Mouse (Mus musculus) embryonic facial prominence, embryonic 15.5 days (tissue): ENCODE results near the gene Rps7. TPM values are rescaled to one million over a fixed set of nuclear protein-coding genes. Genes with fewer than 3 reads are reported as not detected.

Experiments
- ATAC-seq: fragments of 200-750 bp; cut with Nextera tagmentation; 2 replicates; pipeline ENCODE4 v1.8.0; 2017; ENCODE audit warnings: low read depth, moderate TSS enrichment; ENCODE audit not compliant: insufficient number of reproducible peaks, low FRiP score, low TSS enrichment
- H3K27ac ChIP-seq: fragments of 300-500 bp; sonication (generic); replicated peaks from 2 replicates; pipeline ENCODE4 v1.5.1; 2015; ENCODE audit warnings: mild to moderate bottlenecking, inconsistent platforms
- H3K27me3 ChIP-seq: fragments of 300-500 bp; sonication (generic); 2 replicates; pipeline ENCODE4 v1.6.1; 2015; ENCODE audit warnings: inconsistent platforms
- H3K36me3 ChIP-seq: fragments of 300-500 bp; sonication (generic); 2 replicates; pipeline ENCODE4 v1.6.1; 2015; ENCODE audit warnings: mild to moderate bottlenecking, inconsistent platforms
- H3K4me1 ChIP-seq: fragments of 300-500 bp; sonication (generic); 2 replicates; pipeline ENCODE4 v1.6.1; 2015; ENCODE audit warnings: inconsistent platforms
- H3K4me2 ChIP-seq: fragments of 300-500 bp; sonication (generic); replicated peaks from 2 replicates; pipeline ENCODE4 v1.6.1; 2015; ENCODE audit warnings: mild to moderate bottlenecking, inconsistent platforms
- H3K4me3 ChIP-seq: fragments of 300-500 bp; sonication (generic); replicated peaks from 2 replicates; pipeline ENCODE4 v1.5.1; 2015; ENCODE audit warnings: mild to moderate bottlenecking, inconsistent platforms
- H3K9ac ChIP-seq: fragments of 300-500 bp; sonication (generic); 2 replicates; pipeline ENCODE4 v1.6.1; 2015; ENCODE audit warnings: inconsistent platforms
- H3K9me3 ChIP-seq: fragments of 300-500 bp; sonication (generic); replicated peaks from 2 replicates; pipeline ENCODE4 v1.6.1; 2016; ENCODE audit warnings: inconsistent platforms
- WGBS: fragments of 180-500 bp; shearing (Covaris S2); methylation state at CpG from one replicate; pipeline ENCODE4 v1.1.7; 2015; 5-methylcytosine and 5-hydroxymethylcytosine counted together
- polyA plus RNA-seq: library from polyadenylated mRNA; unstranded; fragments of >200 nt; fragmentation: Nextera tagmentation; extraction: Ambion mirVana; gene quantifications from 2 replicates; pipeline ENCODE4 v1.2.1, GENCODE M21; 2015

Rps7 gene
- 587 and 734 TPM in 2 replicates for polyA plus RNA-seq

GRCm38 (mm10) chr12:28635535-28636476, at the start of gene Rps7:
Gene Rps7, minus strand, starts transcription at chr12:28635953.
- H3K9me3 ChIP-seq = no peaks in the 10 kb centered on the region
- peak within 1 kb of the TSS; percentile 62 for H3K4me2 ChIP-seq
- peak within 1 kb of the TSS; percentile 91 for H3K27ac ChIP-seq
- peak within 1 kb of the TSS; percentile 99 for H3K9ac ChIP-seq
- WGBS = 5% methylated on average over 69 of the region's 69 CpGs
- peak; percentile 95 for ATAC-seq
- H3K4me3 ChIP-seq = peak within 1 kb of the TSS; percentile 85
- H3K36me3 ChIP-seq = peaks cover 36% of the 10 kb centered on the region
- peaks cover 19% of the 10 kb centered on the region for H3K4me1 ChIP-seq
- H3K27me3 ChIP-seq = no peaks in the 10 kb centered on the region

- 86% methylated on average over 1 of the region's 1 CpGs for WGBS
- H3K4me2 ChIP-seq = no peak overlapping the region
- H3K27me3 ChIP-seq = no peaks in the 10 kb centered on the region
- no peak overlapping the region for H3K9ac ChIP-seq
- no peak overlapping the region for H3K4me3 ChIP-seq
- H3K27ac ChIP-seq = no peak overlapping the region
- ATAC-seq = no peak
- no peaks in the 10 kb centered on the region for H3K4me1 ChIP-seq
- no peaks in the 10 kb centered on the region for H3K9me3 ChIP-seq
- peaks cover 24% of the 10 kb centered on the region for H3K36me3 ChIP-seq
These were observed 48.9 kb upstream of the Rps7 start for GRCm38 (mm10) chr12:28684674-28685073.

- 53% methylated on average over 5 of the region's 5 CpGs for WGBS
- Histone ChIP-seq H3K4me2 (peak overlapping the region; percentile 63), H3K36me3 (peaks cover 15% of the 10 kb centered on the region; the same call in 1 of the 2 replicates)
These were observed 40.1 kb upstream of the Rps7 start for GRCm38 (mm10) chr12:28675925-28676209.

GRCm38 (mm10) chr12:28675121-28675924, 39.6 kb upstream of the Rps7 start, which contains the start of gene Adi1:
Gene Adi1, plus strand, starts transcription at chr12:28675231.
- Histone ChIP-seq H3K4me3 (peak within 1 kb of the TSS; percentile 64), H3K27ac (peak within 1 kb of the TSS; percentile 97), H3K9ac (peak within 1 kb of the TSS; percentile 44), H3K4me1 (peaks cover 12% of the 10 kb centered on the region), H3K9me3 (no peaks in the 10 kb centered on the region), H3K27me3 (no peaks in the 10 kb centered on the region), H3K4me2 (peak within 1 kb of the TSS; percentile 63), H3K36me3 (peaks cover 11% of the 10 kb centered on the region; the same call in 1 of the 2 replicates)
- ATAC-seq = peak; percentile 94
- 3% methylated on average over 53 of the region's 53 CpGs for WGBS

More at GRCm38 (mm10) chr12:28675925-28676209, 40.1 kb upstream of the Rps7 start:
- Histone ChIP-seq H3K9me3 (no peaks in the 10 kb centered on the region), H3K4me3 (peak overlapping the region; percentile 64), H3K9ac (peak overlapping the region; percentile 44), H3K4me1 (peaks cover 9% of the 10 kb centered on the region), H3K27me3 (no peaks in the 10 kb centered on the region), H3K27ac (peak overlapping the region; percentile 97)
- ATAC-seq = no peak

- Histone ChIP-seq H3K4me2 (peak overlapping the region; percentile 63), H3K27me3 (no peaks in the 10 kb centered on the region), H3K9me3 (no peaks in the 10 kb centered on the region), H3K9ac (no peak overlapping the region), H3K4me1 (peaks cover 12% of the 10 kb centered on the region), H3K36me3 (peaks cover 6% of the 10 kb centered on the region; the same call in 1 of the 2 replicates), H3K4me3 (peak overlapping the region; percentile 64; the same call in 1 of the 2 replicates), H3K27ac (peak overlapping the region; percentile 97)
- ATAC-seq = no peak
- 84% methylated on average over 10 of the region's 10 CpGs for WGBS
These were observed 38.4 kb upstream of the Rps7 start for GRCm38 (mm10) chr12:28674038-28674720.

GRCm38 (mm10) chr12:28667287-28667686, 31.5 kb upstream of the Rps7 start:
- H3K4me2 ChIP-seq = no peak overlapping the region
- H3K27ac ChIP-seq = no peak overlapping the region
- no peaks in the 10 kb centered on the region for H3K9me3 ChIP-seq
- H3K4me1 ChIP-seq = peaks cover 15% of the 10 kb centered on the region; the same call in 1 of the 2 replicates
- ATAC-seq = no peak
- no peak overlapping the region for H3K9ac ChIP-seq
- H3K36me3 ChIP-seq = no peaks in the 10 kb centered on the region
- no peak overlapping the region for H3K4me3 ChIP-seq
- H3K27me3 ChIP-seq = no peaks in the 10 kb centered on the region
- WGBS = 15% methylated on average over 8 of the region's 8 CpGs

GRCm38 (mm10) chr12:28666734-28667133, 31.0 kb upstream of the Rps7 start:
- Histone ChIP-seq H3K4me1 (peaks cover 15% of the 10 kb centered on the region; the same call in 1 of the 2 replicates), H3K4me3 (no peak overlapping the region), H3K27me3 (no peaks in the 10 kb centered on the region), H3K27ac (no peak overlapping the region), H3K36me3 (no peaks in the 10 kb centered on the region), H3K9me3 (no peaks in the 10 kb centered on the region), H3K4me2 (no peak overlapping the region), H3K9ac (no peak overlapping the region)
- WGBS = 52% methylated on average over 4 of the region's 4 CpGs
- ATAC-seq = no peak

- Histone ChIP-seq H3K9me3 (no peaks in the 10 kb centered on the region), H3K4me3 (no peak overlapping the region), H3K4me2 (no peak overlapping the region), H3K36me3 (peaks cover 27% of the 10 kb centered on the region), H3K9ac (no peak overlapping the region), H3K4me1 (peaks cover 9% of the 10 kb centered on the region; the same call in 1 of the 2 replicates), H3K27ac (no peak overlapping the region), H3K27me3 (no peaks in the 10 kb centered on the region)
- 83% methylated on average over 4 of the region's 4 CpGs for WGBS
- ATAC-seq = no peak
These were observed 26.9 kb upstream of the Rps7 start for GRCm38 (mm10) chr12:28662628-28663027.

- WGBS = 2% methylated on average over 52 of the region's 52 CpGs
- H3K4me2 ChIP-seq = peak within 1 kb of the TSS; percentile 77
- peak; percentile 87 for ATAC-seq
- peaks cover 14% of the 10 kb centered on the region; the same call in 1 of the 2 replicates for H3K36me3 ChIP-seq
- H3K4me1 ChIP-seq = peaks cover 9% of the 10 kb centered on the region
- no peaks in the 10 kb centered on the region for H3K9me3 ChIP-seq
- peak within 1 kb of the TSS; percentile 68 for H3K27ac ChIP-seq
- H3K4me3 ChIP-seq = peak within 1 kb of the TSS; percentile 94
- no peaks in the 10 kb centered on the region for H3K27me3 ChIP-seq
- H3K9ac ChIP-seq = peak within 1 kb of the TSS; percentile 84
These were observed 13.7 kb upstream of the Rps7 start, which contains the start of gene Rnaseh1 for GRCm38 (mm10) chr12:28649141-28650110. Gene Rnaseh1, plus strand, starts transcription at chr12:28649602.

GRCm38 (mm10) chr12:28638778-28639177, 3.0 kb upstream of the Rps7 start:
- no peak overlapping the region for H3K4me3 ChIP-seq
- H3K4me2 ChIP-seq = no peak overlapping the region
- WGBS = 71% methylated on average over 2 of the region's 2 CpGs
- peaks cover 7% of the 10 kb centered on the region; the same call in 1 of the 2 replicates for H3K36me3 ChIP-seq
- H3K9ac ChIP-seq = no peak overlapping the region
- no peak for ATAC-seq
- H3K9me3 ChIP-seq = no peaks in the 10 kb centered on the region
- H3K27me3 ChIP-seq = 0 out of 2 replicates have a peak, but pooled peaks cover 4% of the 10 kb centered on the region
- H3K27ac ChIP-seq = no peak overlapping the region
- H3K4me1 ChIP-seq = peaks cover 11% of the 10 kb centered on the region
